Mouse (Mus musculus) erythroid progenitor cell, adult 5-6 weeks (primary cell): Measurements from ENCODE around the gene Chrna3. TPM values are rescaled to one million over a fixed set of nuclear protein-coding genes. Genes with fewer than 3 reads are reported as not detected.

Experiments
- ATAC-seq: replicated peaks from 2 replicates; pipeline ENCODE4 v1.8.0; 2016; ENCODE audit warnings: moderate number of reproducible peaks, mild to moderate bottlenecking, moderate TSS enrichment, inconsistent platforms; ENCODE audit not compliant: poor library complexity, low FRiP score, severe bottlenecking
- total RNA-seq, 2 experiments: library from RNA; stranded (forward) in 1 of 2; stranded (reverse) in 1 of 2; fragments of 150-400 nt in 1 of 2; fragments of 186-747, 209-891 nt in 1 of 2; gene quantifications; 2 replicates each; pipeline versions ENCODE4 v1.2.3 to v1.2.4; 2015 to 2017; ENCODE audit warnings: low replicate concordance in 2 of 2

Chrna3 gene
- total RNA-seq (2015; ENCODE audit: low replicate concordance), result not detected in 2 replicates
- not detected in 2 replicates for total RNA-seq (2017; ENCODE audit: low replicate concordance)

GRCm38 (mm10) chr9:55026275-55026663, at the start of gene Chrna3:
Chrna3 (minus strand) TSS chr9:55026562.
- ATAC-seq, result no peak

GRCm38 (mm10) chr9:55067965-55068265, 41.6 kb upstream of the Chrna3 start:
- ATAC-seq, result no peak

- no peak for ATAC-seq
Observed at GRCm38 (mm10) chr9:55067260-55067964, 41.0 kb upstream of the Chrna3 start.

- ATAC-seq, result no peak
Observed at GRCm38 (mm10) chr9:55065241-55065640, 38.9 kb upstream of the Chrna3 start.

GRCm38 (mm10) chr9:55058067-55058466, 31.7 kb upstream of the Chrna3 start:
- ATAC-seq, result no peak

GRCm38 (mm10) chr9:55055386-55055930, 29.1 kb upstream of the Chrna3 start:
- no peak for ATAC-seq

- no peak for ATAC-seq
Observed at GRCm38 (mm10) chr9:55048211-55048880, 22.0 kb upstream of the Chrna3 start, which contains the start of gene Chrnb4. Chrnb4 (minus strand) TSS chr9:55048779.

- no peak for ATAC-seq
Observed at GRCm38 (mm10) chr9:55046764-55047163, 20.4 kb upstream of the Chrna3 start.

GRCm38 (mm10) chr9:55045001-55045400, 18.6 kb upstream of the Chrna3 start:
- no peak for ATAC-seq

GRCm38 (mm10) chr9:55043688-55044087, 17.3 kb upstream of the Chrna3 start:
- ATAC-seq, result no peak

- no peak for ATAC-seq
Observed at GRCm38 (mm10) chr9:55041389-55041788, 15.0 kb upstream of the Chrna3 start.

GRCm38 (mm10) chr9:55039983-55040382, 13.6 kb upstream of the Chrna3 start:
- no peak for ATAC-seq

- ATAC-seq, result no peak
Observed at GRCm38 (mm10) chr9:55038948-55039347, 12.6 kb upstream of the Chrna3 start.

GRCm38 (mm10) chr9:55031435-55032167, 5.2 kb upstream of the Chrna3 start:
- ATAC-seq, result no peak

GRCm38 (mm10) chr9:55025534-55026274, 658 bp downstream of the Chrna3 start:
- no peak for ATAC-seq

GRCm38 (mm10) chr9:55023902-55024583, 2.3 kb downstream of the Chrna3 start:
- ATAC-seq, result no peak

- ATAC-seq, result no peak
Observed at GRCm38 (mm10) chr9:55023326-55023725, 3.0 kb downstream of the Chrna3 start.

- no peak for ATAC-seq
Observed at GRCm38 (mm10) chr9:55016926-55017325, 9.4 kb downstream of the Chrna3 start.

GRCm38 (mm10) chr9:55010588-55011350, 15.6 kb downstream of the Chrna3 start:
- ATAC-seq, result no peak
